Mouse (Mus musculus): ENCODE results near the gene C2cd4d. TPM values are rescaled to one million over a fixed set of nuclear protein-coding genes. Genes with fewer than 3 reads are reported as not detected.

Gene C2cd4d
- 2.5 and 3.1 TPM in 2 replicates for polyA plus RNA-seq (2015; fragmentation: Nextera tagmentation; extraction: Ambion mirVana)

- Histone ChIP-seq H3K9me3 (no peaks in the 10 kb centered on the region), H3K4me2 (replicated peaks) (peak within 1 kb of the TSS; percentile 88), H3K4me3 (peak within 1 kb of the TSS; percentile 69), H3K27ac (no peak within 1 kb of the TSS), H3K9ac (peak within 1 kb of the TSS; percentile 88), H3K4me1 (peaks cover 9% of the 10 kb centered on the region; the same call in 1 of the 2 replicates), H3K36me3 (no peaks in the 10 kb centered on the region), H3K27me3 (peaks cover 44% of the 10 kb centered on the region)
- WGBS: 60% methylated on average over 7 of the region's 7 CpGs
- ATAC-seq (ENCODE audit: low FRiP score, low read depth): no peak
Measured at GRCm38 (mm10) chr3:94362138-94362537, at the start of gene C2cd4d. C2cd4d (plus strand) TSS chr3:94362438.

GRCm38 (mm10) chr3:94328681-94329080, 33.6 kb upstream of the C2cd4d start:
- 56% methylated on average over 3 of the region's 3 CpGs for WGBS
- Histone ChIP-seq H3K4me2 (replicated peaks) (no peak overlapping the region), H3K9ac (no peak overlapping the region), H3K4me3 (no peak overlapping the region), H3K9me3 (no peaks in the 10 kb centered on the region), H3K36me3 (peaks cover 17% of the 10 kb centered on the region), H3K27me3 (no peaks in the 10 kb centered on the region), H3K4me1 (no peaks in the 10 kb centered on the region), H3K27ac (no peak overlapping the region)
- no peak for ATAC-seq (ENCODE audit: low FRiP score, low read depth)

- Histone ChIP-seq H3K4me2 (replicated peaks) (no peak overlapping the region), H3K4me1 (no peaks in the 10 kb centered on the region), H3K27ac (no peak overlapping the region), H3K4me3 (no peak overlapping the region), H3K27me3 (no peaks in the 10 kb centered on the region), H3K36me3 (peaks cover 6% of the 10 kb centered on the region), H3K9ac (no peak overlapping the region), H3K9me3 (no peaks in the 10 kb centered on the region)
- no peak for ATAC-seq (ENCODE audit: low FRiP score, low read depth)
- WGBS: 89% methylated on average over 4 of the region's 4 CpGs
Measured at GRCm38 (mm10) chr3:94334442-94334841, 27.8 kb upstream of the C2cd4d start.

GRCm38 (mm10) chr3:94338522-94338921, 23.7 kb upstream of the C2cd4d start:
- no peaks in the 10 kb centered on the region for H3K4me1 ChIP-seq
- H3K4me2 ChIP-seq (replicated peaks): no peak overlapping the region
- no peaks in the 10 kb centered on the region for H3K36me3 ChIP-seq
- no peak for ATAC-seq (ENCODE audit: low FRiP score, low read depth)
- 78% methylated on average over 3 of the region's 3 CpGs for WGBS
- no peak overlapping the region for H3K9ac ChIP-seq
- H3K4me3 ChIP-seq: no peak overlapping the region
- no peak overlapping the region for H3K27ac ChIP-seq
- no peaks in the 10 kb centered on the region for H3K9me3 ChIP-seq
- no peaks in the 10 kb centered on the region for H3K27me3 ChIP-seq

GRCm38 (mm10) chr3:94341959-94342422, 20.2 kb upstream of the C2cd4d start, which contains the start of gene Them5:
Them5 (plus strand) TSS chr3:94342099.
- no peaks in the 10 kb centered on the region for H3K27me3 ChIP-seq
- H3K27ac ChIP-seq: no peak within 1 kb of the TSS
- H3K4me1 ChIP-seq: no peaks in the 10 kb centered on the region
- no peak for ATAC-seq (ENCODE audit: low FRiP score, low read depth)
- no peak within 1 kb of the TSS for H3K9ac ChIP-seq
- H3K4me2 ChIP-seq (replicated peaks): no peak within 1 kb of the TSS
- no peaks in the 10 kb centered on the region for H3K9me3 ChIP-seq
- no peak within 1 kb of the TSS for H3K4me3 ChIP-seq
- no peaks in the 10 kb centered on the region for H3K36me3 ChIP-seq
- 47% methylated on average over 3 of the region's 3 CpGs for WGBS

- WGBS: 50% methylated on average over 1 of the region's 1 CpGs
- H3K27ac ChIP-seq: no peak overlapping the region
- ATAC-seq (ENCODE audit: low FRiP score, low read depth): no peak
- H3K36me3 ChIP-seq: no peaks in the 10 kb centered on the region
- H3K9me3 ChIP-seq: no peaks in the 10 kb centered on the region
- H3K9ac ChIP-seq: no peak overlapping the region
- no peaks in the 10 kb centered on the region for H3K4me1 ChIP-seq
- H3K4me3 ChIP-seq: no peak overlapping the region
- no peaks in the 10 kb centered on the region for H3K27me3 ChIP-seq
- no peak overlapping the region for H3K4me2 ChIP-seq (replicated peaks)
Measured at GRCm38 (mm10) chr3:94342552-94342951, 19.7 kb upstream of the C2cd4d start.

GRCm38 (mm10) chr3:94344182-94344581, 18.1 kb upstream of the C2cd4d start:
- Histone ChIP-seq H3K27ac (no peak overlapping the region), H3K36me3 (no peaks in the 10 kb centered on the region), H3K4me2 (replicated peaks) (no peak overlapping the region), H3K4me3 (no peak overlapping the region), H3K9ac (no peak overlapping the region), H3K9me3 (no peaks in the 10 kb centered on the region), H3K4me1 (no peaks in the 10 kb centered on the region), H3K27me3 (no peaks in the 10 kb centered on the region)
- ATAC-seq (ENCODE audit: low FRiP score, low read depth): no peak
- 92% methylated on average over 2 of the region's 2 CpGs for WGBS

GRCm38 (mm10) chr3:94344897-94345296, 17.3 kb upstream of the C2cd4d start:
- no peak overlapping the region for H3K27ac ChIP-seq
- H3K4me2 ChIP-seq (replicated peaks): no peak overlapping the region
- H3K9ac ChIP-seq: no peak overlapping the region
- H3K36me3 ChIP-seq: no peaks in the 10 kb centered on the region
- no peaks in the 10 kb centered on the region for H3K27me3 ChIP-seq
- WGBS: 81% methylated on average over 3 of the region's 3 CpGs
- no peak for ATAC-seq (ENCODE audit: low FRiP score, low read depth)
- no peaks in the 10 kb centered on the region for H3K9me3 ChIP-seq
- H3K4me3 ChIP-seq: no peak overlapping the region
- H3K4me1 ChIP-seq: no peaks in the 10 kb centered on the region

GRCm38 (mm10) chr3:94348146-94348545, 14.1 kb upstream of the C2cd4d start:
- no peaks in the 10 kb centered on the region for H3K4me1 ChIP-seq
- H3K36me3 ChIP-seq: no peaks in the 10 kb centered on the region
- 84% methylated on average over 2 of the region's 2 CpGs for WGBS
- no peak overlapping the region for H3K27ac ChIP-seq
- no peak overlapping the region for H3K4me3 ChIP-seq
- ATAC-seq (ENCODE audit: low FRiP score, low read depth): no peak
- 0 out of 2 replicates have a peak, but pooled peaks cover 3% of the 10 kb centered on the region for H3K9me3 ChIP-seq
- H3K4me2 ChIP-seq (replicated peaks): no peak overlapping the region
- no peaks in the 10 kb centered on the region for H3K27me3 ChIP-seq
- H3K9ac ChIP-seq: no peak overlapping the region

GRCm38 (mm10) chr3:94360812-94361211, 1.4 kb upstream of the C2cd4d start:
- Histone ChIP-seq H3K27me3 (peaks cover 37% of the 10 kb centered on the region), H3K4me2 (replicated peaks) (no peak overlapping the region), H3K9ac (no peak overlapping the region), H3K36me3 (no peaks in the 10 kb centered on the region), H3K4me1 (peaks cover 9% of the 10 kb centered on the region; the same call in 1 of the 2 replicates), H3K4me3 (no peak overlapping the region), H3K27ac (no peak overlapping the region), H3K9me3 (peaks cover 5% of the 10 kb centered on the region; the same call in 1 of the 2 replicates)
- WGBS: 0% methylated on average over 1 of the region's 1 CpGs
- no peak for ATAC-seq (ENCODE audit: low FRiP score, low read depth)

GRCm38 (mm10) chr3:94363291-94364153, 1.3 kb downstream of the C2cd4d start:
- peak; percentile 49 for ATAC-seq (ENCODE audit: low FRiP score, low read depth)
- peaks cover 44% of the 10 kb centered on the region for H3K27me3 ChIP-seq
- H3K36me3 ChIP-seq: no peaks in the 10 kb centered on the region

GRCm38 (mm10) chr3:94364154-94364526, 1.9 kb downstream of the C2cd4d start:
- Histone ChIP-seq H3K27ac (no peak overlapping the region), H3K9ac (peak overlapping the region; percentile 88), H3K4me3 (peak overlapping the region; percentile 69), H3K9me3 (no peaks in the 10 kb centered on the region), H3K4me1 (peaks cover 9% of the 10 kb centered on the region; the same call in 1 of the 2 replicates), H3K36me3 (no peaks in the 10 kb centered on the region), H3K27me3 (peaks cover 44% of the 10 kb centered on the region), H3K4me2 (replicated peaks) (peak overlapping the region; percentile 88)
- 4% methylated on average over 23 of the region's 23 CpGs for WGBS
- peak; percentile 55 for ATAC-seq (ENCODE audit: low FRiP score, low read depth)

More at GRCm38 (mm10) chr3:94363291-94364153, 1.3 kb downstream of the C2cd4d start:
- Histone ChIP-seq H3K4me1 (peaks cover 9% of the 10 kb centered on the region; the same call in 1 of the 2 replicates), H3K27ac (no peak overlapping the region), H3K4me2 (replicated peaks) (peak overlapping the region; percentile 88), H3K9ac (peak overlapping the region; percentile 88), H3K9me3 (no peaks in the 10 kb centered on the region), H3K4me3 (peak overlapping the region; percentile 69)
- WGBS: 4% methylated on average over 93 of the region's 97 CpGs

All from limb, embryonic 13.5 days (tissue).